Mouse (Mus musculus) lung, postnatal 10 days (tissue): Measurements from ENCODE around the gene Pdcd4.
"Not testable (repeated sequence)": the region's sequence is repeated elsewhere in the genome, so short reads cannot be mapped to it uniquely, and the experiment has no call there.

Experiments used
- DNase-seq: peaks from one replicate; pipeline ENCODE4 v3.0.0; 2021

The Pdcd4 gene

DNA sequence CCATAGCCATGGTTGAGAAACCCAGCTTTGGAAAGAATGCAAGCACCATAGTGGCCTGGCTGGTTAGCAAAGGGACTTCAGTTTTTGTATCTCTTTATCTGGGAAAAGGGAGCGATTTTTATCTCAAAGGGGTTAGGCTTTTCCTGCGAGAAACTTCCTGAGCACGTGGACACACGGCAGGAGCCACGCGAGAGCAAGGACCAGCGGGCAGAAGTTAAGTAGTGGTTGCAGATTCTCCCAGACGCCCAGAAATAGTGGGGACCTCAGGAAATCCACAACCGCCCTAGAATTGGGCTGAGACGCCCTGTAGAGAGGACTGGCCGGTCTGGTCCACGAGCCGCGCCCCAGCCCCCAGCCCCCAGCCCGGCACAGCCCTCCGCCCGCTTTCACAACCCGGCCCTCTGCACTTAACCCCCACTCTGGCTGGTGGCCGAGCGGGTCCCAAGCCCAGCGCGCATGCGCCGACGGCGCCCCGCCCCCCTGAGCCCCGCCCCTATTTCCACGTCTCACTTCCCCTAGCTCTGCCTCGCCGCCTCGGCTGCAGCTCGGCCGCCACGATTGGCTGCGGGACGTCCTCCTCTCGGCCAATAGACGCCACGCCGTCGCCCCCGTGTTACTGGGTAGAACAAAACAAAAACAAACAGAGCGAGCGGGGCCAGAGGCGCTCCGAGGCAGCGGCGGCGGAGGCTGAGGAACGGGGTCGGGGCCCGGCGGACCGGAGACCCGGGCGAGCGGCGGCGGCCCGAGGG, 10.9 kb downstream of the Pdcd4 start:
- peak; percentile 97 for DNase-seq

GRCm38 (mm10) chr19:53903507-53904321, 11.7 kb downstream of the Pdcd4 start:
- DNase-seq = peak; percentile 73

GRCm38 (mm10) chr19:53904833-53905480, 12.9 kb downstream of the Pdcd4 start:
- no peak for DNase-seq

DNA sequence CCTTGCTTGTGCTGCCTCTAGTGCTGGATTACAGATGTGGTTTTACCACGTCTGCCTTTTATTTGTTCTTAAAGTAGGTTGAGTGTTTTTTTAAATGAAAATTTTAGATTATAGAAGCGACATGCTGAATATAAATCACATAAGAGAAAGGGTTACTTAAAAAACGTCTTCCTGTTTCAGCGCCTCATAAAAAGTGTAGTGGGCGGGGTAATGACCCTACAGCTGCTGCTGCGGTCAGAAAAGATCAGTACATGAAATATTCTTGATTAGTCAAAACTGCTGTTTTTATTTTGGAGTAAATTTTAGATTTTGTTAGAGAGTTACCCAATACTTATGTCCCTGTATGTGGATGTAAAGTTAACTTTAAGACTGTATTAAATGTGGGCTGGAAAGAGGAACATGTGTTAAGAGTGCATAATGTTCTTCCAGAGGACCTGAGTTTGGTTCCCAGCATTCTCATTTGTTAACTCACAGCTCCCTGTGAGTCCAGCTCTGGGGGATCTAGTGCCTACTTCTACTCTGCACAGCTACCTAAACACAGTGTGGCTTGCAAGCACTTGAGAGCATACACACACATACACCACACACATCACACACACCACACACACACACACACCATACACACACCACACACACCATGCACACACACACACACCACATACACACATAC, 14.1 kb downstream of the Pdcd4 start:
- no peak for DNase-seq

- DNase-seq = not testable (repeated sequence)
These were observed 14.7 kb downstream of the Pdcd4 start for GRCm38 (mm10) chr19:53906703-53907070.

- DNase-seq = no peak
These were observed 22.9 kb downstream of the Pdcd4 start for GRCm38 (mm10) chr19:53914950-53915349.

DNA sequence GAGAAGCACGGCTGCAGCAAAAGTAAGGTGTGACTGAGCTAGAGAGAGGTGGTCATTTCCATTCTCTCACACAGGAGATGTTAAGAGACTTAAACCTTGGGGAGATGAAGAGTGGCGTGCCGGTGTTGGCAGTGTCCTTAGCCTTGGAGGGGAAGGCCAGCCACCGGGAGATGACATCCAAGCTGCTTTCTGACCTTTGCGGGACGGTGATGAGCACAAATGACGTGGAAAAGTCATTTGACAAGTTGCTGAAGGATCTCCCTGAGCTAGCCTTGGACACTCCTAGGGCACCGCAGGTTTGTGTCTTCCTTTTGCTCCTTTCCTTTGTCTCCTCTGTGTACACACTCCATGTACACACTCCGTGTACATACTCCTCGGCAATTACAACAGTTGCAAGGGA, 27.5 kb downstream of the Pdcd4 start:
- DNase-seq = no peak

DNA sequence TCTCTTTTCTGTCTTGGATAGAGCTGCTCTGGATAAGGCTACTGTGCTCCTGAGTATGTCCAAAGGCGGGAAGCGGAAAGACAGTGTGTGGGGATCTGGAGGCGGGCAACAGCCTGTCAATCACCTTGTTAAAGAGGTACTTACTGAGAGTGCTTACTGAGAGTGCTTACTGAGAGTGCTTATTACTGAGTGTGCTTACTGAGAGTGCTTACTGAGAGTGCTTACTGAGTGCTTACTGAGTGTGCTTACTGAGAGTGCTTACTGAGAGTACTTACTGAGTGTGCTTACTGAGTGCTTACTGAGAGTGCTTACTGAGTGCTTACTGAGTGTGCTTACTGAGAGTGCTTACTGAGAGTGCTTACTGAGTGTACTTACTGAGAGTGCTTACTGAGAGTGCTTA, 30.0 kb downstream of the Pdcd4 start:
- DNase-seq = not testable (repeated sequence)

- peak; percentile 45 for DNase-seq
These were observed 33.3 kb downstream of the Pdcd4 start for GRCm38 (mm10) chr19:53925338-53925751.

DNA sequence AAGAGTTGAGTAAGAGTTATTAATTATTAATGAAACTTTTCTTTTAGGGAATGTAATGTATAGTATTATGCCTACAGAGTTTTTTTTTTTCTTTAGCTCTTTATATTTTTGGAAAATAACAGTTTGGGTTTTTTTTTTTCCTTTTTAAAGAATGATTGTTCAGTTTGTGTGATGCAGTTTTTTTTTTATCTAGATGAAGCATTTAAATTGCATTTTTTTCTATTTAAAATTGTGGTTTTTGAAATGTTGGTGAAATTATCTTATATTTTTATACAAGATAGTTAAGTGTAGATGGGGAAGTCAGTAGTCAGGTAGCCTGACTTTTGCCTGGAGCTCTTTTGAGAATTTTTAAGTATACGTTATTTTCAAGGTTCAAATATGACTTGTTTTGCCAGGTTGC, 34.7 kb downstream of the Pdcd4 start:
- DNase-seq = no peak

DNA sequence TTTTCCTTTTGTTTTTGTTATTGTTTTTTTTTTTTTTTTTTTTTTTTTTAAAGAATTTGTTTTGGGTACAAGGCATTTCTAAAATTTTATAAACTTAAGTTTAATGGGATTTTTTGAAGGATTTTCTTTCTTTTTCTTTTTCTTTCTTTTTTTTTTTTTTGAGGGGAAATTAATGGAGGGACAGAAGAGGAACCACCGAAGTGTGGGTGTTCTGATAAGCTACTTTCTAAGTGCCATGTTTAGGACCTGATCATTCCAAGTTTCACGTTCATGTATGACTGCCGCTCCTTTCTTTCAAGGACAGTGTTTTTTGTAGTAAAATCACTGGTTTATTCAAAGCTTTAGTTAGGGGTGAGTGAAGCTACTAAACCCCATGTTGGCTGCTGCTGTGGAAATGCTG, 37.2 kb downstream of the Pdcd4 start:
- no peak for DNase-seq

- no peak for DNase-seq
These were observed 41.0 kb downstream of the Pdcd4 start for GRCm38 (mm10) chr19:53933050-53933449.

GRCm38 (mm10) chr19:53934046-53934445, 42.0 kb downstream of the Pdcd4 start:
- DNase-seq = no peak

DNA sequence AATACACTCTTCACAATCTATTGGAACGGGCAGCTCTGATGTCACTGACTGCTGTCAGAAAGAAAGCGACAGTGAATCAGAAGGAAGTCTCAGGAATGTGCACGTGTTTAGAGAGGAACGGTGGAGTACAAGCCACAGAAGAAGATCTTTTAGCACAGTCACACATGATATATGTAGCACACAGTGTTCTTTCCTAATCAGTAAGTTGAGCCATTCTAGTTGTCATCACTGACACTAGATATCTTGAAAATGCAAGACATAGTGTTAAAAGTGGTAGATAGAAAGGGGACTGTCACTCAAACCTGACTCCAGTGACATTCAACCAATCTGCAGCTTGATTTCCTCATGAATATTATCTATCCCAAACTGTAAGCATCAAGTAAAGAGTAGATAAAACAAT, 47.4 kb downstream of the Pdcd4 start:
- no peak for DNase-seq

DNA sequence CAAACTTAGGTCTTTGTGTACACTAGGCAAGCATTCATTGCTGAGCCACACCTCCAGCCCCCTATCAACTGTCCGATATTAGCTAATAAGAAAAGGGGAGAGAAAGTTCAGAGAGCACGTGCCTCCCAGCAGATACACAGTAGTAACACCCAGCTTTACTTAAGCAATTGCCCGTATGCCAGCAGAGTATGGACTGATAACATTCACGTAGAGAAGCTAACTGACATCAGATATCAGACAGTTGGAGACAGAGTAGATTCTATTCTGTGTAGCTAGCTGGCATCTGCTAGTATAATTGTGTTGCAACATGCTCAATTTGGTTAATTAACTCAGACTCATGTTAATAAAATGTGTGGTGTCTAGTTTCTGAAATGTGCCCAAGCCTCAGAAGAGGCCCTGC, 49.1 kb downstream of the Pdcd4 start:
- DNase-seq = no peak

DNA sequence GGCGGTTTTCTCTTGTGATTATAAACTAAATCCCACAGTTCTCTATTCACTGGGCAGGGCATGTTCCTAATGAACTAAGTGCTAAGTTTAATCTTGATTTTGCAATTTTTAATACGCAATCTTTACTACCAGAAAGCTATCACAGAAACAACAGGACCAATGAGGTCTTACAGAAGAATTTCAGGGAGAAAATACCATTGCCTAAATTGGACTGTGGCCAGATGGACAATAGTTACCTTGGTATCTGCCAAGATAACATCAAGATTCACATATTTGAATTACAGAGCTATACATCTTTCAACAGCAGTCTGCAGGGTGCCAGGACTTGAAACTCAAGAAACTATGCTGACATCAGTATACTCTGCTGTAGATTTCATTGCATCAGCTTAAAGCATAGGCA, 50.3 kb downstream of the Pdcd4 start:
- DNase-seq = no peak

GRCm38 (mm10) chr19:53943802-53944785, 52.1 kb downstream of the Pdcd4 start, which contains the start of the genes Shoc2 and Bbip1:
TSS of gene Shoc2 (plus strand) at chr19:53944306.
TSS of gene Bbip1 (minus strand) at chr19:53944627.
- DNase-seq = peak; percentile 99

GRCm38 (mm10) chr19:53944786-53945169, 52.7 kb downstream of the Pdcd4 start:
- DNase-seq = no peak

GRCm38 (mm10) chr19:53945171-53946042, 53.4 kb downstream of the Pdcd4 start:
- peak; percentile 67 for DNase-seq

DNA sequence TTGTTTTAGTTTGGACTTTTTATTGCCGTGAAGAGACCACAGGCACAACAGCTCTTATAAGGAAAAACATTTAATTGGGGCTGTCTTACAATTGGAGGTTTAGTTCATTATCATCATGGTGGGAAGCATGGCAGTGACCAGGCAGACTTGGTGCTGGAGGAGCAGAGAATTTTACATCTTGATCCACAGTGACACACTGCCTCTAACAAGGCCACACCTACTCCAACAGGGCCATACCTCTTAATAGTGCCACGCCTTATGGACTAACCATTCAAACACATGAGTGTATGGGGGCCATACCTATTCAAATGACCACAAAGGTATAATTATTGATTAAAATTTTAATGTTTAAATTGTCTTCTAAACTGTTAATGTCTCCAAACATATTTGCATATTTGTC, 65.5 kb downstream of the Pdcd4 start:
- no peak for DNase-seq

- DNase-seq = no peak
These were observed 70.5 kb downstream of the Pdcd4 start for GRCm38 (mm10) chr19:53962511-53962910.
